Mouse (Mus musculus): Measurements from ENCODE around the gene Adam15.

The Adam15 gene

GRCm38 (mm10) chr3:89351271-89351670 lies 1.5 kb upstream of the Adam15 start:
- DNase-seq (ENCODE audit: low spot score), result no peak

DNA sequence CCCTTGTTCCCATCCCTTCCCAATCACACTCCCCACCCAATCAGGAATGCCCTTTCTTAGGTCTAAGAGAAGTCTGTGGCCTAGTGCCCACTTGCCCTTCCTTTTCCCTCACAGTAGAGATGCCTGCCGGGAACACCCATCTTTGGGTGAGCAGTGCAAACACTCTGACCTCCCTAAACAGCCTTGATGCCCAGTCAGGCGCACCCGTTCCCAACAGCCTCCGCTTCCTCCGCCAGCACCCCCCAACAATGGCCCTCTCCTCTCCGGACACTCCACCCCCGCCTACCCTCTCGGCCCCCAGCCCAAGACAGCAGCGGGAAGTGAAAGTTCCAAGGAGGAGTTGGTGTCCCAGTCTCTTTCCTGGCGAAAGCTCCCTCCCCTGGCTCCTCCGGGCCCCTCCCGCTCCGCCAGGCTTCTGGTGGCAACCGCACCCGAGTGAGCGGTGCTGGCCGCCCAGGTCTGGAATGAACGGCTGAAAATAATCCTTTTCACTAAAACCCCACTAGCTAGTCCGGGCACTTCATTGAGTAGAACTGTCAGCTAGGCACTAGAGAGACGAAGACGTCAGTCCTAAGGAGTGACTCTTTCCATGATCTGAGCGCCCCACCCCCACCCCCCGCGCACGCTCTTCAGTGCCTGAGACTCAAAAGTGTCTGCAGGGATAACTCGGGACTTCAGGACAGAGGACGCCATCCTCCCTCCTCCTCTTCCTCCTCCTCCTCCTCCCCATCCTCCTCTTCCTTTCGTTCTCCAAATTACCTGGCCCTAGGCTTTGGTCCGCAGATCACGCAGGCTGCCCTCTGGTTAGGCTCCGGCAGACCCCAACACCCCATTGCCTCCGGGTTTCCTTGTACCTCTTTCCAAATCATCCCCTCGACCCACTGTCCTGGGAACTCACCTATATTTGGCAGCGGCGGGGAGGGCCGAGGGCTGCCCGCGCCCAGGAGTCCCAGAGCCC lies 606 bp downstream of the Adam15 start:
- no peak for DNase-seq (ENCODE audit: low spot score)

GRCm38 (mm10) chr3:89347916-89348315 lies 1.9 kb downstream of the Adam15 start:
- no peak for DNase-seq (ENCODE audit: low spot score)

DNA sequence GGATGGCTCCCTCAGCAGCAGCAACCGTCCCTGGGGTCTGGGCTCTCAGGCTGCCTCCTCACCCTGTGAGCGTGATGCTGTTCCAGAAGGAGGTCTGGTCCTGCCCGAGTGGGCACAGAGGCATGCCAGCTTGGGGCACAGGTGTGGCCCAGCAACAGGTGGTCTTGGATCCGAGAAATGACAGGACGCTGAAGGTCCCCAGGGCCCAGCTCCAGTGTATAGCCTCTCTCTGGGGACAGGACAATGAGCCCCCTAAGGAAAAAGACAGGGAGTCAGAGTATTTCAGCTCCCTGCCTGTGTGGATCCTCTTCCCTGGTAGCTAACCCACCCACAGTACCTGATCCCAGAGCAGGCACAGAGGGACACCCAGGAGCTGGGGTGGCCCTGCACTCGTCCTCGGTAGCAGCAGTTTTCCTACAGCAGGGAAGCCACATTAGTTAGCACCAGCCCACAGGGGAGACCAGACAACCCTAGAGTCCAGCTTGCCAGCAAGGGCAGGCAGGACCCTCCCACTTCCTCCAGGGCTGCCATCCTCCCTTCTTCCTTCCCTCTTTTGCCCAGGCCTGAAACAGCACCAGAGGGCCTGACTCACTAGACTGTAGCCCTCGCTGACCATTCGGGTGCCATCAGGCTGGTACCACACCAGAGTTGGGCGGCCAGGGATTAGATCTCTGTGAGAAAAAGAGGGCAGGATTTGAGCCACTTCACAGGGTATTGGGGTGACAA lies 2.8 kb downstream of the Adam15 start:
- DNase-seq (ENCODE audit: low spot score), result no peak

- no peak for DNase-seq (ENCODE audit: low spot score)
Measured at GRCm38 (mm10) chr3:89343279-89343678, 6.5 kb downstream of the Adam15 start.

- no peak for DNase-seq (ENCODE audit: low spot score)
Measured at GRCm38 (mm10) chr3:89341794-89342193, 8.0 kb downstream of the Adam15 start.

- DNase-seq (ENCODE audit: low spot score), result no peak
Measured at GRCm38 (mm10) chr3:89340465-89340864, 9.3 kb downstream of the Adam15 start.

- DNase-seq (ENCODE audit: low spot score), result no peak
Measured at GRCm38 (mm10) chr3:89339416-89339815, 10.4 kb downstream of the Adam15 start.

DNA sequence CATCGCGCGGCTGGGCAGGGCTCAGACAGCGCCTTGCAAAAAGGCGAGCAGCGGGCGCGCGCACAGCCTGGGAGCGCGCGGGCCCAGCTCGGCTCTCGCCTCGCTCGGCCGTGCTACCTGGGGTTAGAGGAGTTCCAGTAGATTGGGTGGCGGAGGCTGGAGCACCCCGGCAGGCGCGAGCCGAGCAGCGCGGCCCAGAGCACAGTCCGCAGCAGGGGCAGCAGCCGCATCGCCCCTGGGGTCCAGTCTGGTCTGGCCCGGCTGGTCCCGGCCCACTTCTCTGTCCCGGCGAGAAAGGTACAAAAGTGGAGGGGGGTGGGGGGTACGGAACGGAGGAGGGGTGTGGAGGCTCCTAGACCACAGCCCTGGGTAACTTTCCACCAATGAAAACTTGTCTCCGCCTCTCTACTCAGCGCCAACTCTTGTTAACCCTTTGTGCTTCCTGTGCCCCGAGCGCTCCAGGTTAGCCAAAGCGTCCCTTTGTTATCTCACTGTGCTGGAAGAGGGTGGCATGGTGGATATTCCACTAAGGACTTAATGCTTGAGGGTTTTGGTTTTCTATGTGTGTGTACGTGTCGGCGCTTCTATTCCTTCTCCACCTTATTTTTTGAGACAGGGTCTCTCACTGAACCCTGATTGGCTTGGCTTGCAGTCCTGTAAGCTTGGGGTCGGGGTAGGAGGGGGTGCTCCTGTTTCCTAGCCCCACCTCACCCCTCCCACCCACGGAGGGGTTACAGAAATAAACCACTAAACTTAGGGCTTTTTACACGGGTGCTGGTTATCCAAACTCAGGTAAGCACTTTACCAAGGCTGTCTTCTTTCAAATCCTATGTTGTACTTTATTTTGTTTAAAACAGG lies 11.8 kb downstream of the Adam15 start, which contains the start of gene Efna4:
Gene Efna4, minus strand, starts transcription at position 308 of the 858 bp plus-strand sequence.
- DNase-seq (ENCODE audit: low spot score), result no peak

DNA sequence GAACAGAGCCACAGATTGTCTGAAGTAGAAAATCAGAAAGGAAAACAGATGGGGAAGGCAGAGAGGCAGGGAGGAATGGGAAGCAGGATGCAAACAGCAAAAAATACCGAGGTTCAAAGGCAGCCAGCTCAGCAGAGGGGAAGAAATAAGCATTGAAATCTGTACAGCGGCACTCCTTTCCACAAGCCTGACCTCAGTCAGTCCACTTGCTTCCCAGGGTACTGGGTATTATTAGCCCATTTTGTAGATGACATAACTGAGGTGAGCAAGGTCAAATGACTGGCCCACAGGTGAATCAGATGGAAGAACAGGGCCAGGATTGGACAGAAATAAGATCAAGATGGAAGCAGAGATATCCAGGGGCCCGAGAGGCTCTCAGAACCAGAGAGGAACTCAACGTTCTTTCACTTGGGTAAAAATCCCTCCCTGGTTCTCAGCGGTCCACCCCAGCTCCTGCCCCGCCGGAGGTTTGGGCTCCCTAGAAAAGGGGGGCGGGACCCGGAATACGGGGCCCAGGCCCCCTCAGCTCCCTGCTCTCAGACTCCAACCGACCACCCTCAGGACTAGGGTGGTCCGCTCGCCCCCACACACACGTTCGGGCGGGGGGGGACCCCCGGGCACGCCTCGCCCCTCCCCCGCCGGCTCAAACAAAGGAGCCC lies 12.6 kb downstream of the Adam15 start:
- DNase-seq (ENCODE audit: low spot score), result no peak

GRCm38 (mm10) chr3:89336529-89336928 lies 13.3 kb downstream of the Adam15 start:
- DNase-seq (ENCODE audit: low spot score), result no peak

DNA sequence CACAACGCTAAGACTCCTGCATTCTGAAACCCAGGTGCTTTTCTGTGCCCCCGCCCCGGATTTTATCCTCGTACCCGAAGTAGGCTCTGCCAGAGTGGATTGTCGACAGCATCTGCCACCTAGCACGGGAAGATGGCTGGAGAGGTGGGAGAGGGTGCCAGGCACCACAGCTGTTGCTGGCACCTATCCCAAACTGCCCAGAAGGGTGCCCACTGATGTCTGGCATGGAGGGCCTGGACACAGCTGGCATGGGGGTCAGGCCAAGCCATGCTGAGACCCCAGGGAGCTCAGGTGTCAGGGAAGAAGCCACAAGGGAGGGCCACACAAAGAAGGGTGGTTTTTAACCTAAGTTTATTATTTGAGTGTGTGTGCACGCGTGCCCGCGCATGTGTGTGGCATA lies 16.7 kb downstream of the Adam15 start:
- no peak for DNase-seq (ENCODE audit: low spot score)

GRCm38 (mm10) chr3:89332476-89332875 lies 17.3 kb downstream of the Adam15 start:
- DNase-seq (ENCODE audit: low spot score), result no peak

- no peak for DNase-seq (ENCODE audit: low spot score)
Measured at GRCm38 (mm10) chr3:89332013-89332412, 17.8 kb downstream of the Adam15 start.

DNA sequence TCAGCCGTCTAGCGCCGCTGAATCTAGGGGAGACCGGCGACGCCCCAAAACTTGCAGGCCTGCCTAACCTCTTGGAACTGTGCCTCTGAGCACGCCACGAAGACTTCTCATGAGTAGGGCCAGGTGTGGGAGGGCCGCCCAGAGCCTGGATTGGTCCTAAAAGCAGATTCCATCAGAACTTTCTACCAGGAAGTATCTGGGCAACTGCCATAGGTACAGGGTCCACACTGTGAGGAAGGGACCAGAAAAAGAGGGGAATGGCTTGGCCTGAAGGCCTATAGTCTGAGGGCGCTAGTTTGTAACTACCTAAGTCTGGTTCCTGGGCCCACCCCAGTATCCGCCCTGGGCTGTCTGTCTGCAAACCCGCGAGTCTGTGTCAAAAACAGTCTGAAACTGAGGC lies 18.2 kb downstream of the Adam15 start:
- no peak for DNase-seq (ENCODE audit: low spot score)

DNA sequence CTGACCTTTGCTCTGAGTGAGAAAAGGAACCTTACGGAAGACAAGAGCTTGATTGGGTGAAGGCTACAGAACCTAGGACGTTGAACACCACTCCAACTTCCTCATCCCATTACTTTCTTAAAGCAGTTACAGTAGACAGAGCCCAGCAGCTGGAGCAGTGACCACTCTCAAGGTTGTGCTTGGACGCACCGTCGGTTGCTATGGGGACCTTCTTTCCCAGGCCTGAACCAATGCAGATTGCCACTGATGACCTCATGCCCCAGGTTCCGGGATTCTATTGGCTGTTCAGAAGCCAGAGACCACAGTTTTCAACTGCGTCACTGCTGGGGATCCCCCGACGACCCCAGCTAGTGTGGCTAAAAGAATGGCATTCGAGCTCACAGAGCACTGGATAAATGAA lies 18.8 kb downstream of the Adam15 start:
- DNase-seq (ENCODE audit: low spot score), result no peak

DNA sequence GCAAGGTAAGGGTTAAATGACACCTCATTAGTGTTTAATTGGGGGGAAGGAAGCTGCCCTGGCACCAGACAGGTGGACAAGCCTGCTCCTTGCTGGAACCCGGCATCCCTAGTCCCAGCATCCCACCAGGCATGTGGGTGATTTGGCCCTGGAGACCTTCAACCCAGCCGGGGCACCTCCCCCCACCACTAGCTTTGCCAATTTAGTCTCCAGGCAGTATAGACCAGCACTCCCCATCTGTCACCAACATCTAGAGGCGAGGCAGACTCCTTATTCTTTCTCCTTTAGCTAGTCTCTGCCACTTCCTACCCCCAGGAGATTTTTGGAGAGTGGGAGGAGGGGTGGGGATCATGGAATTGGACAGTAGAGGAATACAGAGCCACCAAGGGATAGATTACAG lies 19.4 kb downstream of the Adam15 start:
- DNase-seq (ENCODE audit: low spot score), result no peak

GRCm38 (mm10) chr3:89328623-89329022 lies 21.2 kb downstream of the Adam15 start:
- DNase-seq (ENCODE audit: low spot score), result no peak

GRCm38 (mm10) chr3:89327371-89327870 lies 22.4 kb downstream of the Adam15 start:
- no peak for DNase-seq (ENCODE audit: low spot score)

DNA sequence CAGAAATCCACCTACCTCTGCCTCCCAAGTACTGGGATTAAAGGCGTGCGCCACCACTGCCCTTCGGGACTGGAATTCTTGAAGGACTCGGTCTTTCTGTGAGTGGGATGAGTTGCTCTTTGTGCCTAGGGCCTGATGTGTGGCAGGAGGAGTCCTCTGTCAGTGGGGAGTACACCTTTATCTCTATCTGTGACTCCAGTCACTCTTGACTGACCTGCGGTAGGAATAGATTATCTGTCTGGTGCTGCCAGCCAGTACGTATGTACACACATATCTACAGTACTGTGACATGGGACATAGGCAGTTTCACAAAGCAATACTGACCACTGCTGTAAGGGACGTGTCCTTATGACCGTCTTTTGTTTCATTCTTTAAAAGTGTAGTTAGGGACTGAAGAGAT lies 23.9 kb downstream of the Adam15 start:
- DNase-seq (ENCODE audit: low spot score), result no peak

DNA sequence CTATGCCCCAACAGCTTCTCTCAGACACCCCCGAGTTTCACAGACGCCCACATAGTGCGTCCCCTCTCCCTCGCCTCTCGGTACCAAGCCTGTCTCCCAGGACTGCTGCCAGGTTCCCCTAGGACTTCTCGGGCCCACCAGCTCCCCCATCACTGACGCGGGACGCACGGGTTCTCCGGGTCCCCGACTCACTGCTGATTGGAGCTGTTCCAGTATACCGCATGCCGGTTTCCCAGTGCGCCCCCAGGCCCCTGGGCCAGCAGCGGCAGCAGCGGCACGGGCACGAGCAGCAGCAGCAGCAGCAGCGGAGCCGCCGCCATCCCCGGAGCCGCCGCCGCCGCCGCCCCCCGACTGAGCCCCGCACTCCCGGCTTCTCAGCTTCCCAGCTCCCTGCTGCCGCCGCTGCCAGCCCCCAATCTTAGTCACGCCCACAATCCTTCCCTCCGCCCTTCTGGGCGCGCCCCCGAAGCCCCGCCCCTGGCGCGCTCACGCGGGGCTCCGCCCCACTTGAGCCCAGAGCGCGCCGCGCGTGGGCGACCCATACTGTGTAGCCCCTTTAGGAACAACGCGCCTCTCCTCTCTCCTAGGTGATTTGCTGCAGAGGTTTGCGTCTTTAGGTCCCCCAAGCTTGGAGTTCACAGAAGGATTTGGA lies 27.2 kb downstream of the Adam15 start, which contains the start of gene Efna3:
Gene Efna3, minus strand, starts transcription at position 452 of the 652 bp plus-strand sequence.
- DNase-seq (ENCODE audit: low spot score), result no peak
